Mouse (Mus musculus) limb, embryonic 10.5 days (tissue): Measurements from ENCODE around the gene Olig2. TPM values are rescaled to one million over a fixed set of nuclear protein-coding genes. Genes with fewer than 3 reads are reported as not detected.

Experiments used
- DNase-seq: peaks from one replicate; pipeline ENCODE4 v3.0.0-alpha.2; 2017; ENCODE audit warnings: low spot score
- H3K27ac ChIP-seq: fragments of 300-500 bp; sonication (generic); 2 replicates; pipeline ENCODE4 v1.5.1; 2016; ENCODE audit warnings: mild to moderate bottlenecking
- H3K27me3 ChIP-seq: fragments of 300-500 bp; sonication (generic); 2 replicates; pipeline ENCODE4 v1.6.1; 2016; ENCODE audit warnings: low read depth, mild to moderate bottlenecking; ENCODE audit not compliant: poor library complexity, severe bottlenecking
- H3K36me3 ChIP-seq: fragments of 300-500 bp; sonication (generic); 2 replicates; pipeline ENCODE4 v1.6.1; 2016; ENCODE audit warnings: mild to moderate bottlenecking, moderate library complexity
- H3K4me1 ChIP-seq: fragments of 300-500 bp; sonication (generic); 2 replicates; pipeline ENCODE4 v1.6.1; 2016
- H3K4me3 ChIP-seq: fragments of 300-500 bp; sonication (generic); 2 replicates; pipeline ENCODE4 v1.5.1; 2016; ENCODE audit warnings: mild to moderate bottlenecking, moderate library complexity
- H3K9me3 ChIP-seq: fragments of 300-500 bp; sonication (generic); replicated peaks from 2 replicates; pipeline ENCODE4 v1.6.1; 2016; ENCODE audit warnings: mild to moderate bottlenecking
- WGBS: fragments of 180-500 bp; shearing (Covaris S2); methylation state at CpG from one replicate; pipeline ENCODE4 v1.1.7; 2016; 5-methylcytosine and 5-hydroxymethylcytosine counted together
- polyA plus RNA-seq: library from polyadenylated mRNA; unstranded; fragments of >200 nt; fragmentation: Nextera tagmentation; extraction: Ambion mirVana; gene quantifications from 2 replicates; pipeline ENCODE4 v1.2.1, GENCODE M21; 2016

Gene Olig2
- polyA plus RNA-seq, 1 experiment from 2014 or later: not detected

DNA sequence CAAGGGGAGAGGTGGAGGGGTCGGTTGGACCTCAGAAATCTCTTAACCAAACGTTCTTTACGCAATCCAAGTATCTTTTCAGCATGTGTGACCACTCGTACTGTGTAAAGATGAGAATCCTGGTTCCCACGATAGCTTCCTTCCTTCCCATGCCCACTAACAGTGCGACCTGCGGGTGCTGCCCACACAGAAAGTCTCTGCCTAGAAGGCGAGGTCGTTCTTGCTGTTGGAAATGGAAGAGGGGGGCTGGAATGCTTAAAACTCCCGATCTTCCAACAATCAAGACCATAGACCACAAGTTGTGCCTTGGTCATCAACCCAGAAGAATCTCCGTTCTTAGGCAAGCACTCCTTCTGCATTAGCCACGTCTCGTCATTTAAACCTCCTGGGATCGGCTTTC, 6.0 kb upstream of the Olig2 start:
- H3K4me1 ChIP-seq: peaks cover 26% of the 10 kb centered on the region
- no peaks in the 10 kb centered on the region for H3K36me3 ChIP-seq
- WGBS: 13% methylated on average over 14 of the region's 14 CpGs
- DNase-seq: no peak
- H3K27me3 ChIP-seq: peaks cover 100% of the 10 kb centered on the region
- H3K9me3 ChIP-seq: no peaks in the 10 kb centered on the region
- no peak overlapping the region for H3K4me3 ChIP-seq
- H3K27ac ChIP-seq: no peak overlapping the region

DNA sequence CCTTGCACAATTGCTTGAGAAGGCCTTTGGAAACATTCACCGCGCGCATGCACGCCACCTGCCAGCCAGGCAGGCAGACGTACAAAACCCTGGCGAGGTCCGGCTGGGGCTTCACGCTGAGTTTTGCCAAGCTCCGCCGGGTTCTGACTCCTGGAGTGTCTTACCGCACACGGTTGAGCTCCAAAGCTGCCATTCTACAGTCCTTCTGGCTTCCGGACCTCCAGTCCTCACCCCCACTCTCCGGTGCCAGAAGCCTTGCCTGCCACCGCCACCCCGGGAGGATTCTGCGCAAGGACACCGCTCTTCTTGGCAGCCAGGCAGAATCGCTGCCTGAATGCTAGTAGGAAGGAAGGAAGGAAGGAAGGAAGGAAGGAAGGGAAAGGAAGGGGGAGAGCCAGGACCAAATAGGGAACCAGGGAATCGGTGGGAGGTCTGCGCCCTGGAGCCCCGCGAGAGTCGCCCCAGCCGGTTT, 3.0 kb upstream of the Olig2 start:
- H3K9me3 ChIP-seq: no peaks in the 10 kb centered on the region

DNA sequence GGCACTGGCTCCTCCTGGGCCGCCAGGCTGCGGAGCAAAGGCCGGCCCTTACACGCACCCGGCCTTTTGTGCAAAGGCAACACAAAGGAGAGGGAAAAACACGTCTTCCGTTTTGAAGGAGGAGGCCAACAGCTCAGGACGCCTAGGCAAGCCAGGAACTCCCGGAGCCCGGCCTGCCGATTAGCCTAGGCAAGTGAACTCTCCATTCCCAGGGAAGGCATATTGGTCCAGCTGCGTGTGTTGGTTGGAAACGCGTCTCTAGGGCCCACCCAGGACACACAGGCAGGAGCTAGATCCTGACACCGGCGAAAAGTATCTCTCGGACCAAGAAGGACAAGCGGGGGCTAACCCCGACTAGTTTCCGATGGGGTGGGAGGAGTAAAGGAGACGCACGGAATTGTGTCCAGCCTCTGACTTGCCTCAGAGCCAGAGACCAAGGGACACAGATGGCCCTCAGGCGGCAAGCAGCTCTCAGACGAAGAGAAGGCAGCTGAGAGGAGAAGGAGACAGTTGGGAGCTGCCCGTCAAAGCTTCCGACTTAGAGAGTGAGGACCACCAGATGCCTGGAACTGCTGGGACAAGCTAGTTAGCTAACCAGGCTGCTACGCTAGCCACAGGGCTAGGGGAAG, 2.5 kb upstream of the Olig2 start:
- H3K9me3 ChIP-seq: no peaks in the 10 kb centered on the region
- H3K36me3 ChIP-seq: no peaks in the 10 kb centered on the region
- peaks cover 100% of the 10 kb centered on the region for H3K27me3 ChIP-seq
- no peak overlapping the region for H3K27ac ChIP-seq
- peak overlapping the region; percentile 23 for H3K4me3 ChIP-seq
- peak; percentile 68 for DNase-seq
- under 1% methylated on average over 27 of the region's 27 CpGs for WGBS
- H3K4me1 ChIP-seq: peaks cover 58% of the 10 kb centered on the region

More for the DNA sequence above, 3.0 kb upstream of the Olig2 start:
- peak overlapping the region; percentile 23 for H3K4me3 ChIP-seq
- H3K4me1 ChIP-seq: peaks cover 54% of the 10 kb centered on the region
- peaks cover 100% of the 10 kb centered on the region for H3K27me3 ChIP-seq
- peak; percentile 57 for DNase-seq
- WGBS: under 1% methylated on average over 25 of the region's 25 CpGs
- no peak overlapping the region for H3K27ac ChIP-seq
- no peaks in the 10 kb centered on the region for H3K36me3 ChIP-seq

DNA sequence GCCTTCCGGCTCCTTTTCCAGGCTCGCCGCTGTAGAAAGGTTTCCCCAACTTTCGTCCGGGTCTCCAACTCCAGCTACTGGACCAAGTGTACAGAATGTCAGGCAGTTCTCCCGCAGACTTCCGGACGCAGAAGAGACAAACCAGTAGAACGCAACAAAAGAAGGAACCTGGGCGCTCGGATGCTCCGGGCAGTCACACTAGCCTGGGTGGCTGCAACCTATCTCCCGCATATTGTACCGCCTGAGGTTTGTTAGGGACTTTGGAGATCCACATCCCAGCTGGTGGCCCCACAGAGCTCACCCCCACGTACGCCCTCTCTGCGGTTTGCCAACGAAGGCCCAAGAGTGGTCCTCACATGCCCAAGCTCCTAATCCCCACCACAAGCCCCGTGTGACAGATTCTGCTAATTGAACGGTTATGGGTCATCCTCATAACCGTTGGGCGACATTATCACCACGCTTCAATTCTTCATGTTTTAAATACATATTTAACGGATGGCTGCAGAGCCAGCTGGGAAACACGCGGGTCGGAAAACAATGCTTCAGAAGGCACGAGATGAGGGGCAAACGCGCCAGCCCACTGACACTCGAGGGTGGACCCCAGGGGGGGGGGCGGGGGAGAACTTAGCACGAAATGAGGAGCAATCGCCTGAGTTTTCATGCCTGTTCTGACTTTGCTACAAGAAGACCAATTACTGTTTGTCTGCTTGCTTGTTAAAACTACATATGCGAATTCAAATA, 1.8 kb upstream of the Olig2 start:
- H3K4me3 ChIP-seq: peak overlapping the region; percentile 23
- H3K27me3 ChIP-seq: peaks cover 100% of the 10 kb centered on the region
- no peaks in the 10 kb centered on the region for H3K9me3 ChIP-seq
- 3% methylated on average over 35 of the region's 35 CpGs for WGBS
- DNase-seq: peak; percentile 50
- H3K36me3 ChIP-seq: no peaks in the 10 kb centered on the region
- H3K4me1 ChIP-seq: peaks cover 60% of the 10 kb centered on the region
- no peak overlapping the region for H3K27ac ChIP-seq

DNA sequence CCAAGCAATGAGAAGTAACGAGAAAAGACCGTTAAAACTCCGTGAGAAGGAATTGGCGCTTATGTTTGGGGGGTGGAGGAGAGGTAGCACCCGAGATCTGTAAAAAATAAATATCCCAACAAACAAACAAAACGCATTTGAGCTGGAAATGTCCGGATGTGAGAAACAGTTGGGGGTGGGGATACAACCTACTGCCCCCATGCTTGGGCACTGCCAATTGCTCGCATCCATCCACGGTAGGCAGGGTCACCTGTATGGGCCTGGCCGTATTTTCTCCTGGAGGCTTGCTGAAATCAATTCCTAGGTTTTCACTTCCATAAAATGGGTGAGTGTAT, 1.2 kb upstream of the Olig2 start:
- no peaks in the 10 kb centered on the region for H3K9me3 ChIP-seq
- no peaks in the 10 kb centered on the region for H3K36me3 ChIP-seq
- H3K27me3 ChIP-seq: peaks cover 100% of the 10 kb centered on the region
- 9% methylated on average over 10 of the region's 10 CpGs for WGBS
- no peak overlapping the region for H3K27ac ChIP-seq
- H3K4me1 ChIP-seq: peaks cover 64% of the 10 kb centered on the region
- no peak overlapping the region for H3K4me3 ChIP-seq
- DNase-seq: no peak

DNA sequence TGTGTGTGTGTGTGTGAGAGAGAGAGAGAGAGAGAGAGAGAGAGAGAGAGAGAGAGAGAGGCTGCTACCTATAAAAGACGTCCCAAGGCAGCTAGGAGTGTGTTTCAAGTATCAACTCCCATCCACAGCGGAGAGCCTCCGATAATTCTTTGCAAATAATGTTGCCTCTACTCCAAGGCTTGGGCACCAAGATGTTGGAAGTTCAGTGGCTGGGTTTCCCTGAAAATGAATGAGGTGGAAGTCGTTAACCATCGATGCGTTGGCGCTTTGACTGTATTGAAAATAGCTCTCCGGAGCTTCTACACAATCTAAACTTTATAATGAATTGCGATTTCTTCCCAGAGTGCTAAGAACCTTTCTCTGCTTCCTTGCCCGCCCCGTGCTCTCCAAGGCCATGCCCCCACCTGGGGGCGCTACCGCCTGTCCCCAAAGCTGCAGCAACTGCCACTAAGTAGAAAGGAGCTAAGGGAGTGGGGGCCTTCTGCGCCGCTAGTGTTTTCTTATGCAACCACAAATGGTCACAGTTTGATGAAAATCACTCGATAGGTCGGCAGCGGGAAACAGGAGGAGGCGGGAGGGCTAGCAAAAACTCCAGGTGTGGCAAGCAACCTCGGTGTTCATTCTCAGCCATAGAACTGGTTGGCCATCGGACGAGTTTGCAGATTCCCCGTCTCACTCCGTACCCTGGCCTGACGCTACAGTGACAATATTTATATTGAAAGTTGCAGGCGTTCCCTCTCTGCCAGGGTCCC, 600 bp upstream of the Olig2 start:
- Histone ChIP-seq H3K27me3 (peaks cover 100% of the 10 kb centered on the region), H3K27ac (no peak overlapping the region), H3K9me3 (no peaks in the 10 kb centered on the region), H3K4me1 (peaks cover 64% of the 10 kb centered on the region), H3K4me3 (peak overlapping the region; percentile 41), H3K36me3 (no peaks in the 10 kb centered on the region)
- under 1% methylated on average over 26 of the region's 26 CpGs for WGBS
- peak; percentile 80 for DNase-seq

DNA sequence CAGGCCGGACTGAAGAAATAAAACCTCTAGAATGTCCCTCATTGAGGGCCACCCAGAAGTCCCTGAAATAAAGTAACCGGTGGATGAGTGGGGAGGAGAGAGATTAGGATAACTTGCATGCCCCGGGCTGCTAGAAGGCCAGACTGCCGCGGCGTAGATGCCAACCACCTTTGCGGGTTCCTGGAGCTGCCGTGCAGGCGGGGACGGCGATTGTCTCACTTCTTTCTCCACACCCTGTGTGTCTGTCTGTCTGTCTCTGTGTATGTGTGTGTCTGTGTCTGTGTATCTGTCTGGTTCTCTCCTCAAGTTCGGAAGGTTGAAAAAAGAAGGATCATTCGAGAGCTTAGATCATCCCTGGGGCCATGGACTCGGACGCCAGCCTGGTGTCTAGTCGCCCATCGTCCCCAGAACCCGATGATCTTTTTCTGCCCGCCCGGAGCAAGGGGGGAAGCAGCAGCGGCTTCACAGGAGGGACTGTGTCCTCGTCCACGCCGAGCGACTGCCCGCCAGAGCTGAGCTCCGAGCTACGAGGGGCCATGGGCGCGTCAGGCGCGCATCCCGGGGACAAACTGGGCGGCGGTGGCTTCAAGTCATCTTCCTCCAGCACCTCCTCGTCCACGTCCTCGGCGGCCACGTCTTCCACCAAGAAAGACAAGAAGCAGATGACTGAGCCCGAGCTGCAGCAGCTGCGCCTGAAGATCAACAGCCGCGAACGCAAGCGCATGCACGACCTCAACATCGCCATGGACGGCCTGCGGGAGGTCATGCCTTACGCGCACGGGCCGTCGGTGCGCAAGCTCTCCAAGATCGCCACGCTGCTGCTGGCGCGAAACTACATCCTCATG, 1.0 kb downstream of the Olig2 start:
- Histone ChIP-seq H3K36me3 (no peaks in the 10 kb centered on the region), H3K4me3 (peak overlapping the region; percentile 9), H3K9me3 (no peaks in the 10 kb centered on the region), H3K4me1 (peaks cover 55% of the 10 kb centered on the region), H3K27me3 (peaks cover 100% of the 10 kb centered on the region), H3K27ac (no peak overlapping the region)
- DNase-seq: peak; percentile 54
- under 1% methylated on average over 60 of the region's 60 CpGs for WGBS

DNA sequence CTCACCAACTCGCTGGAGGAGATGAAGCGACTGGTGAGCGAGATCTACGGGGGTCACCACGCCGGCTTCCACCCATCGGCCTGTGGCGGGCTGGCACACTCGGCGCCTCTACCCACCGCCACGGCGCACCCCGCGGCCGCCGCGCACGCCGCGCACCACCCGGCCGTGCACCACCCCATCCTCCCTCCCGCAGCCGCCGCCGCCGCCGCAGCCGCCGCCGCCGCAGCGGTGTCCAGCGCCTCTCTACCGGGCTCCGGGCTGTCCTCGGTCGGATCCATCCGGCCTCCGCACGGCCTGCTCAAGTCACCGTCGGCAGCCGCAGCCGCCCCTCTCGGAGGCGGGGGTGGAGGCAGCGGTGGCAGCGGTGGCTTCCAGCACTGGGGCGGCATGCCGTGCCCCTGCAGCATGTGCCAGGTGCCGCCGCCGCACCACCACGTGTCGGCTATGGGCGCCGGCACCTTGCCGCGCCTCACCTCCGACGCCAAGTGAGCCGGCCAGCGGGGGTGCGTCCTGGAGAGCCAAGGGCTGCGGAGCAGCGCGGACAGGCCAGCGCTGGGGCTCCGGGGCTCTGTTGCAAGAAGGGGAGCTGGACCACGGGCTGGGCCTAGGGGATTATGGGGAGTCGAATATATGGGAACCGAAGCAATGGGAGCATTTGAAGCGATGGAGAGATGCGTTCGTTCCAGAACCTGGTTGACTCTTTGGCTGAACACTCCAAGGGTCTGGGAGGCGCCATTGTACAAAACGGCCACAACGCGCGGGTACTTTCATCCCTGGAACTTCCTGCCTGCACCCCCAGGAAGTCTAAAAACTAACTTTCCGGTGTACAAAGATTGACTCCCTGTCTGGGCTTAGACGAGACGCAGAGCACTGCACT, 1.9 kb downstream of the Olig2 start:
- peak; percentile 68 for DNase-seq
- peak overlapping the region; percentile 42; the same call in 1 of the 2 replicates for H3K27ac ChIP-seq
- H3K27me3 ChIP-seq: peaks cover 100% of the 10 kb centered on the region
- H3K4me1 ChIP-seq: peaks cover 60% of the 10 kb centered on the region
- no peaks in the 10 kb centered on the region for H3K36me3 ChIP-seq
- 1% methylated on average over 82 of the region's 85 CpGs for WGBS
- H3K4me3 ChIP-seq: peak overlapping the region; percentile 9
- H3K9me3 ChIP-seq: no peaks in the 10 kb centered on the region

DNA sequence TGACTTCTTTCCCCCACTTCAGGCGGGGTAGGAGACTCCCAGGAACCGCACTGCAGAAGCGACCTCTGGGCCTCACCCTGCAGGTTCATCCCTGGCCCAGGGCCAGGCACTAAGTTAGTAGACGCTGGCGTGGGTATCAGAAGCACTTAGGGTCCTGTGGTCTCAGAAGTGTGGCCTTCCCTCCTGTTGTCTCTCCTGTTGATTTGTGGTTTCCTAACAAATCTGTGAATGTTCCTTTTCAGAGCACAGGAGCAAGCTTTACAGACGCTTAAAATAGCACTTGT, 2.4 kb downstream of the Olig2 start:
- peaks cover 60% of the 10 kb centered on the region for H3K4me1 ChIP-seq
- 0% methylated on average over 6 of the region's 6 CpGs for WGBS
- H3K4me3 ChIP-seq: no peak overlapping the region
- H3K27me3 ChIP-seq: peaks cover 100% of the 10 kb centered on the region
- peak; percentile 61 for DNase-seq
- H3K9me3 ChIP-seq: no peaks in the 10 kb centered on the region
- no peaks in the 10 kb centered on the region for H3K36me3 ChIP-seq
- H3K27ac ChIP-seq: no peak overlapping the region

DNA sequence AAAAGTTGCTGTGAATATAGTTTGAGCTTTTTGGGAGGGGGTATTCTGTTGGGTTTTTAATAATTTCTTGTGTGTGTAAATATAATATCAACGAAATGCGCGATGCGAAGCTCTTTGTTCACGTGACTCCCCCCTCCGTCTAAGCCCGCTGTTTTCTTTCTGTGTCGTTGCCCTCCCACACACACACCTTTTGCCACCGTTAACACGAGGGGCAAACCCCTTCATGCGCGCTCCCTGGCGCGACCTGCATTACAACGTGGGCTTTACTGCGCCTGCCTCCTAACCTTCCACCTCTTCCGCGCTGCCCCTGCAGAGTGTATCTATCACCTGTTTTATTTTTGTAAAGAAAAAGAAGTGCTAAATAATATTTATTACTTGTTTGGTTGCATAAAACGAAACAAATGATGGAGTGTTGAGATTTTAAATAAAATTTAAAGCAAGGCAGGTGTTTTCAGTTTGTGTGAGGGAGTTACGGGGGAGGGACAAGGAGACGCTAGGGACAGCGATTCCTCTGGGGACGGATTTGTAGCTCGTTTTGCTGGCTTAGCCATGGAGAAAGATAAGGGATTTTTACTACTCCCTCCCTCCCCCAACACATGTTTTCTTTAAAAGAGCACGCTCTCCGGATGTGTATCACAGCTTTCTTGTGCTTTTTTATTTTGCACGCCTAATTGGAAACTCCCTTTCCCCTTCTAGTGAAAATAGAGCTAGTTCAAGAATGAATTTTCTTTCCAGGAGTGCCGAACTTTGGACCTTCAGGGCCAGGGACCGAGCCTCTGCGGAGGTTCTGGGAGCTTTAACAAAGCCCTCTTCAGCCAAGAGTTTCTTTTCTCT, 3.2 kb downstream of the Olig2 start:
- no peaks in the 10 kb centered on the region for H3K36me3 ChIP-seq
- 1% methylated on average over 30 of the region's 30 CpGs for WGBS
- H3K9me3 ChIP-seq: no peaks in the 10 kb centered on the region
- no peak overlapping the region for H3K27ac ChIP-seq
- peaks cover 100% of the 10 kb centered on the region for H3K27me3 ChIP-seq
- peak; percentile 55 for DNase-seq
- H3K4me3 ChIP-seq: no peak overlapping the region
- peaks cover 54% of the 10 kb centered on the region for H3K4me1 ChIP-seq

DNA sequence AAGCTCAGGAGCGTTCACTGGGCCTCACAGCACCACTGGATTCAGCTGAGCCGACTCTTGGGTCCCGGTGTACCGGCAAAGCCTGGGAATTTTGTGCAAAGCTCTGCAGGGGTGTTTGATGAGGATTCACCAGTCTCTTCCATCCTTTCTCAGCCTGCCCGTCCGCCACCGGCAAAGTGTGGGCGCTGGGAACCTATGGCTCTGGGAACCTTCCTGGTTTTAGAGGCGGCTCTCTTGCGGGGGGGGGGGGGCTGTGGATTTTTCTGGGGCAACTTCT, 3.8 kb downstream of the Olig2 start:
- H3K4me1 ChIP-seq: peaks cover 52% of the 10 kb centered on the region
- no peak overlapping the region for H3K4me3 ChIP-seq
- no peak overlapping the region for H3K27ac ChIP-seq
- H3K36me3 ChIP-seq: no peaks in the 10 kb centered on the region
- no peaks in the 10 kb centered on the region for H3K9me3 ChIP-seq
- DNase-seq: no peak
- H3K27me3 ChIP-seq: peaks cover 100% of the 10 kb centered on the region
- WGBS: 1% methylated on average over 10 of the region's 10 CpGs
